Mouse (Mus musculus): ENCODE measurements around the gene Sft2d1. TPM values are rescaled to one million over a fixed set of nuclear protein-coding genes. Genes with fewer than 3 reads are reported as not detected.

Sft2d1 gene
- polyA plus RNA-seq, 1 experiment from 2014 or later = 83.3 TPM

DNA sequence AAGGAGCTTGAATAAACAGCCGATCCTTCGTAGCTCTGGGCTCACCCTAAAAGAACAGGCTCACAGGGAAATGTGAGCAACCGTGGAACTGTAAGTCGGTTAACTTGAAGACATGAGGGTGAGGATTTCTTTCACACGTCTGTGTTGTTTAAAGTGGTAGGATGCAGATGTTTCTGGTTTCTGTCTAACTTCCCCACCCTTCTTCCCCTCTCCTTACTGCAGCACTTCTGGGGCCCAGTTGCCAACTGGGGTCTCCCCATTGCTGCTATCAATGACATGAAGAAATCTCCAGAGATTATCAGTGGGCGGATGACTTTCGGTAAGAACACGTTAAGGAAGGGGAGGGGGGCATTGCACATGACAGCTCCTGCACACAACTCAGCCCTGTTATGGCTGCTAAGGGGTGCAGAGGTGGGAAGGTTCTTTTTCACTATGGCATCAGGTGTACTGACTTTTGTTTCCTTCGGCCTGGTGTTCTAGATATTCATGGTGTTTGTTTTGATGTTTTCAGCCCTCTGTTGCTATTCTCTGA, 14.5 kb upstream of the Sft2d1 start:
- Histone ChIP-seq H3K27me3 (replicated peaks; ENCODE audit: control insufficient read depth, insufficient read depth, low read length) (no peaks in the 10 kb centered on the region; the same call in 1 of the 2 replicates), H3K9ac (ENCODE audit: low read depth, low read length) (no peak overlapping the region), H3K36me3 (ENCODE audit: control insufficient read depth, insufficient read depth, low read length) (no peaks in the 10 kb centered on the region), H3K4me3 (ENCODE audit: low read depth, low read length) (no peak overlapping the region), H3K4me1 (replicated peaks; ENCODE audit: control insufficient read depth, insufficient read depth, low read length) (no peaks in the 10 kb centered on the region), H3K4me2 (no peak overlapping the region), H3K9me3 (ENCODE audit: control insufficient read depth, low read length) (no peaks in the 10 kb centered on the region), H3K27ac (ENCODE audit: low read depth, low read length) (no peak overlapping the region)
- WGBS = 79% methylated on average over 9 of the region's 9 CpGs
- DNase-seq (ENCODE audit: low spot score) = no peak
- ATAC-seq (replicated peaks; ENCODE audit: low FRiP score) = no peak

DNA sequence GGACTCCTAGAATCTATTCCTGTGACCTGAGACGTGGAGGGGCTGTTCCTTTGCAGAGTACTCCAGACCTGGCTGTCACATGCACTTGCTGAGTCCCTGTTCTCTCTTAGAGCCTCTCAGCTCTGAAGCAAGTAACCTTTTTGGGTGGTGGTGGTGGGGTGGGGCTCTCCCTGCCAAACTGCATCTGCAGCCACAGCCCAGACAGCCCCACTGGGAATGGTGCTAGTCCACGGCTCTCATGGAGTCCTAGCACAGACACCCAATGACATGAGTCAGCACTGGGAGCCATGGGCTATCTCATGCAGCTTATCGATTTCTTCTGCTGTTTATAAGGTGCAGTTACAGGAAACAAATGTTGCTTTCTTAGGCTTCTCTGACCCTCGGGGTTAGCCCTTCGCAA, 13.2 kb upstream of the Sft2d1 start:
- Histone ChIP-seq H3K9me3 (ENCODE audit: control insufficient read depth, low read length) (no peaks in the 10 kb centered on the region), H3K4me2 (no peak overlapping the region), H3K36me3 (ENCODE audit: control insufficient read depth, insufficient read depth, low read length) (no peaks in the 10 kb centered on the region), H3K27ac (ENCODE audit: low read depth, low read length) (no peak overlapping the region), H3K27me3 (replicated peaks; ENCODE audit: control insufficient read depth, insufficient read depth, low read length) (no peaks in the 10 kb centered on the region; the same call in 1 of the 2 replicates), H3K4me1 (replicated peaks; ENCODE audit: control insufficient read depth, insufficient read depth, low read length) (no peaks in the 10 kb centered on the region), H3K9ac (ENCODE audit: low read depth, low read length) (no peak overlapping the region), H3K4me3 (ENCODE audit: low read depth, low read length) (no peak overlapping the region)
- WGBS = 79% methylated on average over 5 of the region's 5 CpGs
- ATAC-seq (replicated peaks; ENCODE audit: low FRiP score) (no peak), DNase-seq (ENCODE audit: low spot score) (no peak)

DNA sequence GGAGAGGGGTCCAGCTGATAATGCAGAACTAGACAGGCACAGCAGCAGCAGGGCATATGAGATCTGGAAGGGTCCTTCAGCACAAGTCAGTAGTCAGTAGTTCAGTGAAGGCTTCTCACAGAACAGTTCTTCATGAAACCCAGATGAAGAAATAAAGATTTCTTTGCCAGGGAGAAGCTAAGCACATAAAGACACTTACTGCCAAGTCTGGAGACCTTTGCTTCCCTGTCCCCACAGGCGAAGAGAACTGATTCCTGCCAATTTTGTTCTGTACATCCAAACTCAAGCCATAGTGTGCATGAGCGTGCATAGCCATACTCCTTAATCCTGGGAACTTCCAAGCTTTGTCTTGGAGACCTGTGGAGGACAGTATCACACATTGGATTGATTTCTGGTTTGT, 12.6 kb upstream of the Sft2d1 start:
- DNase-seq (ENCODE audit: low spot score) (no peak), ATAC-seq (replicated peaks; ENCODE audit: low FRiP score) (no peak)
- no peak overlapping the region for H3K27ac ChIP-seq (ENCODE audit: low read depth, low read length)
- H3K4me3 ChIP-seq (ENCODE audit: low read depth, low read length) = no peak overlapping the region
- WGBS = 83% methylated on average over 2 of the region's 2 CpGs
- H3K4me2 ChIP-seq = no peak overlapping the region
- H3K4me1 ChIP-seq (replicated peaks; ENCODE audit: control insufficient read depth, insufficient read depth, low read length) = no peaks in the 10 kb centered on the region
- no peak overlapping the region for H3K9ac ChIP-seq (ENCODE audit: low read depth, low read length)
- H3K36me3 ChIP-seq (ENCODE audit: control insufficient read depth, insufficient read depth, low read length) = no peaks in the 10 kb centered on the region
- H3K9me3 ChIP-seq (ENCODE audit: control insufficient read depth, low read length) = no peaks in the 10 kb centered on the region
- no peaks in the 10 kb centered on the region; the same call in 1 of the 2 replicates for H3K27me3 ChIP-seq (replicated peaks; ENCODE audit: control insufficient read depth, insufficient read depth, low read length)

DNA sequence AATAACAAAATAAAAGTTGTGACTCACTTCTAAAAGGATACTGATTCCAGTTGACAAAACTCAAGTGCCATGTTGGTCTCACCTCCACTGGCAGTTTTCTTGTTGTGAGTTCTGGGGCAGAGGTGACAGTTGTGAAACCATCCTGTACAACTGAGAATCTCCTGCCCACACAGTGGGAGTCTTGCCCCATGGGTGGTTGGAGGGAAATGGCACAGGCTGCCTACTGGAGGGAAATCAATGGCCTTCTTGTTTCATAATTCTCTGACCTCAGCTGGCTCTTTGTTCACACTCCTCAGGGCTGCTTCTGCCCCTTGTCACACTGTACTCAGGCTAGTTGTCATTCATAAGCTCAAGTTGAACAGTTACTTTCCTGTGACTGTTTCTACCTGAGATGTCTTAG, 11.4 kb upstream of the Sft2d1 start:
- no peaks in the 10 kb centered on the region for H3K36me3 ChIP-seq (ENCODE audit: control insufficient read depth, insufficient read depth, low read length)

DNA sequence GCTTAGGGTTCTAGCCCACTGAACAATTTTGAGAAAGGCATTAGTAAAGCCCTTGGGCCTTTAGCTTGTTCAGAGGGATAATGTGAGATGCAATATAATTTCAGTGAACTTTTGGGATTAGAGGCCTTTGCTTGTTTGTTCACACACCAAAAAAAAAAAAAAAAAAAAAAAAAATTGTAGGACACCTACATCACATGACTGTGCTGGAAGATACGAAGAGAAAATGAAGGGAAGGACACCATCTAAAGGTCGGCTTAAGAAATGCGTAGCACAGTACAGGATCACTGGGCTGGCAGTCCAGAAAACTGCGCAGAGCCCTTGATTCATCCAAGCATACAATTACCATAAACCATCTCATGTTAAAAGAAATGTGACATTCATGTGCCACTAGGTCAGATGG, 9.4 kb upstream of the Sft2d1 start:
- WGBS = 79% methylated on average over 4 of the region's 4 CpGs
- ATAC-seq (replicated peaks; ENCODE audit: low FRiP score) (no peak), DNase-seq (ENCODE audit: low spot score) (no peak)
- no peak overlapping the region for H3K9ac ChIP-seq (ENCODE audit: low read depth, low read length)
- no peaks in the 10 kb centered on the region for H3K9me3 ChIP-seq (ENCODE audit: control insufficient read depth, low read length)
- H3K4me2 ChIP-seq = no peak overlapping the region
- H3K4me1 ChIP-seq (replicated peaks; ENCODE audit: control insufficient read depth, insufficient read depth, low read length) = no peaks in the 10 kb centered on the region
- H3K4me3 ChIP-seq (ENCODE audit: low read depth, low read length) = no peak overlapping the region
- H3K36me3 ChIP-seq (ENCODE audit: control insufficient read depth, insufficient read depth, low read length) = no peaks in the 10 kb centered on the region
- no peaks in the 10 kb centered on the region; the same call in 1 of the 2 replicates for H3K27me3 ChIP-seq (replicated peaks; ENCODE audit: control insufficient read depth, insufficient read depth, low read length)
- no peak overlapping the region for H3K27ac ChIP-seq (ENCODE audit: low read depth, low read length)

More for the DNA sequence above, 11.4 kb upstream of the Sft2d1 start:
- H3K27me3 ChIP-seq (replicated peaks; ENCODE audit: control insufficient read depth, insufficient read depth, low read length) = no peaks in the 10 kb centered on the region; the same call in 1 of the 2 replicates
- DNase-seq (ENCODE audit: low spot score) (no peak), ATAC-seq (replicated peaks; ENCODE audit: low FRiP score) (no peak)
- H3K4me2 ChIP-seq = no peak overlapping the region
- no peaks in the 10 kb centered on the region for H3K4me1 ChIP-seq (replicated peaks; ENCODE audit: control insufficient read depth, insufficient read depth, low read length)
- no peak overlapping the region for H3K27ac ChIP-seq (ENCODE audit: low read depth, low read length)
- no peak overlapping the region for H3K4me3 ChIP-seq (ENCODE audit: low read depth, low read length)
- no peaks in the 10 kb centered on the region for H3K9me3 ChIP-seq (ENCODE audit: control insufficient read depth, low read length)
- no peak overlapping the region for H3K9ac ChIP-seq (ENCODE audit: low read depth, low read length)

- Histone ChIP-seq H3K36me3 (ENCODE audit: control insufficient read depth, insufficient read depth, low read length) (no peaks in the 10 kb centered on the region), H3K4me3 (ENCODE audit: low read depth, low read length) (no peak overlapping the region), H3K9me3 (ENCODE audit: control insufficient read depth, low read length) (no peaks in the 10 kb centered on the region), H3K4me2 (no peak overlapping the region), H3K4me1 (replicated peaks; ENCODE audit: control insufficient read depth, insufficient read depth, low read length) (no peaks in the 10 kb centered on the region), H3K27ac (ENCODE audit: low read depth, low read length) (no peak overlapping the region), H3K27me3 (replicated peaks; ENCODE audit: control insufficient read depth, insufficient read depth, low read length) (no peaks in the 10 kb centered on the region), H3K9ac (ENCODE audit: low read depth, low read length) (no peak overlapping the region)
- ATAC-seq (replicated peaks; ENCODE audit: low FRiP score) (no peak), DNase-seq (ENCODE audit: low spot score) (no peak)
- WGBS = 68% methylated on average over 7 of the region's 7 CpGs
Observed at GRCm38 (mm10) chr17:8302772-8303438, 8.0 kb upstream of the Sft2d1 start.

GRCm38 (mm10) chr17:8303671-8304070, 7.2 kb upstream of the Sft2d1 start:
- ATAC-seq (replicated peaks; ENCODE audit: low FRiP score) = no peak
- Histone ChIP-seq H3K4me2 (no peak overlapping the region), H3K36me3 (ENCODE audit: control insufficient read depth, insufficient read depth, low read length) (no peaks in the 10 kb centered on the region), H3K9me3 (ENCODE audit: control insufficient read depth, low read length) (no peaks in the 10 kb centered on the region), H3K27me3 (replicated peaks; ENCODE audit: control insufficient read depth, insufficient read depth, low read length) (no peaks in the 10 kb centered on the region), H3K4me1 (replicated peaks; ENCODE audit: control insufficient read depth, insufficient read depth, low read length) (no peaks in the 10 kb centered on the region), H3K9ac (ENCODE audit: low read depth, low read length) (no peak overlapping the region), H3K27ac (ENCODE audit: low read depth, low read length) (no peak overlapping the region), H3K4me3 (ENCODE audit: low read depth, low read length) (no peak overlapping the region)
- DNase-seq (ENCODE audit: low spot score) = no peak
- 70% methylated on average over 5 of the region's 5 CpGs for WGBS

DNA sequence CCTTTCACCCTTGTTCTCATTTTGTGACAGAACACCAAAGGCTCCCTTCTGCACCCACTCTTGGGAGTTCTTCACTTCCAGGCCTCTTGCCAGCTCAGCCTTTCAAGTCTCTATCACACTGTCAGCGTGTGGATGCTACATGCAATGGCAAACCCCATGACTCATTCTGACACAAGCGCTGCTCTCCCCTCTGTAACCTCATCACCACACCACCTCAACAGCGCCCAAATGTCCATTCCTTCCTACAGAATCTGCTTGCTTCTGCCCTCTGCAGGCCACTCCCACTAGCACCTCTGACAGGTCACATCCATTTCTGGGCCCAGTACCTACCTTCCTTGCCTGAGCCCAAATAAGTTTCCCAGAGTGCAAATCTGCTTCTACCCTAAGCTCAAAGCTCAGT, 5.1 kb upstream of the Sft2d1 start:
- no peaks in the 10 kb centered on the region for H3K4me1 ChIP-seq (replicated peaks; ENCODE audit: control insufficient read depth, insufficient read depth, low read length)
- H3K4me3 ChIP-seq (ENCODE audit: low read depth, low read length) = no peak overlapping the region
- ATAC-seq (replicated peaks; ENCODE audit: low FRiP score) = no peak
- H3K27ac ChIP-seq (ENCODE audit: low read depth, low read length) = no peak overlapping the region
- WGBS = 48% methylated on average over 3 of the region's 3 CpGs
- H3K4me2 ChIP-seq = no peak overlapping the region
- H3K9me3 ChIP-seq (ENCODE audit: control insufficient read depth, low read length) = no peaks in the 10 kb centered on the region
- H3K36me3 ChIP-seq (ENCODE audit: control insufficient read depth, insufficient read depth, low read length) = no peaks in the 10 kb centered on the region
- no peak overlapping the region for H3K9ac ChIP-seq (ENCODE audit: low read depth, low read length)
- DNase-seq (ENCODE audit: low spot score) = no peak
- no peaks in the 10 kb centered on the region for H3K27me3 ChIP-seq (replicated peaks; ENCODE audit: control insufficient read depth, insufficient read depth, low read length)

GRCm38 (mm10) chr17:8311751-8312150, 849 bp downstream of the Sft2d1 start:
- H3K9ac ChIP-seq (ENCODE audit: low read depth, low read length) = peak overlapping the region; percentile 77
- DNase-seq (ENCODE audit: low spot score) = no peak

More at GRCm38 (mm10) chr17:8311751-8312150, 849 bp downstream of the Sft2d1 start:
- H3K4me3 ChIP-seq (ENCODE audit: low read depth, low read length) = peak overlapping the region; percentile 78
- H3K36me3 ChIP-seq (ENCODE audit: control insufficient read depth, insufficient read depth, low read length) = 0 out of 2 replicates have a peak, but pooled peaks cover 2% of the 10 kb centered on the region
- peaks cover 12% of the 10 kb centered on the region for H3K4me1 ChIP-seq (replicated peaks; ENCODE audit: control insufficient read depth, insufficient read depth, low read length)
- no peaks in the 10 kb centered on the region for H3K9me3 ChIP-seq (ENCODE audit: control insufficient read depth, low read length)
- ATAC-seq (replicated peaks; ENCODE audit: low FRiP score) = no peak
- 40% methylated on average over 3 of the region's 3 CpGs for WGBS
- no peaks in the 10 kb centered on the region for H3K27me3 ChIP-seq (replicated peaks; ENCODE audit: control insufficient read depth, insufficient read depth, low read length)
- H3K27ac ChIP-seq (ENCODE audit: low read depth, low read length) = no peak overlapping the region
- H3K4me2 ChIP-seq = peak overlapping the region; percentile 73

All from liver, embryonic 11.5 days (tissue).